Mouse (Mus musculus): ENCODE measurements around the gene Fndc5. TPM values are rescaled to one million over a fixed set of nuclear protein-coding genes. Genes with fewer than 3 reads are reported as not detected.

Gene Fndc5
- polyA plus RNA-seq, 1 experiment from 2014 or later, result 1.1 TPM

DNA sequence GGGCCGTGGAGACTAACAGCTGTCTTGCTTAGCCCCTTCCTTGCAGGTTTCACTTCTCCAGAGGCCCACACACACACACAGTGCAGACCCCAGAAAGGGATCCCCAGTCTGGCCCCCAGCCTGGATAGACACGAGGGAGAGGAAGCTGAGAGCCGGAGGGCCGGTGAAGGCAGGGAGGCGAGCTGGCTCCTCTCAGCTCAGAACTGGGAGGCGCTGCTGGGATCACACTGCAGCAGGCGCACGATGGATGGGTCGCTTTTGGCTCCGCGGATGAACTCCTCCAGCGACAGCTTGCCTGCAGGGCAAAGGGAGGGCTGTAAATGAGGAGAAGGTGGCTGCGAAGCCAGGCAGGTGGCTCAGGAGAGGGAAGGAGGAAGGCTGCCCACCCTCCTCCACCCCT, 24.6 kb upstream of the Fndc5 start:
- Histone ChIP-seq H3K9ac (no peak overlapping the region), H3K9me3 (replicated peaks) (no peaks in the 10 kb centered on the region), H3K27ac (no peak overlapping the region), H3K36me3 (no peaks in the 10 kb centered on the region), H3K27me3 (peaks cover 42% of the 10 kb centered on the region), H3K4me1 (replicated peaks) (peaks cover 12% of the 10 kb centered on the region), H3K4me3 (replicated peaks) (no peak overlapping the region), H3K4me2 (no peak overlapping the region)
- ATAC-seq (ENCODE audit: low read depth) (no peak), DNase-seq (no peak)
- WGBS (ENCODE audit: insufficient replicate concordance), result 67% methylated on average over 13 of the region's 13 CpGs

DNA sequence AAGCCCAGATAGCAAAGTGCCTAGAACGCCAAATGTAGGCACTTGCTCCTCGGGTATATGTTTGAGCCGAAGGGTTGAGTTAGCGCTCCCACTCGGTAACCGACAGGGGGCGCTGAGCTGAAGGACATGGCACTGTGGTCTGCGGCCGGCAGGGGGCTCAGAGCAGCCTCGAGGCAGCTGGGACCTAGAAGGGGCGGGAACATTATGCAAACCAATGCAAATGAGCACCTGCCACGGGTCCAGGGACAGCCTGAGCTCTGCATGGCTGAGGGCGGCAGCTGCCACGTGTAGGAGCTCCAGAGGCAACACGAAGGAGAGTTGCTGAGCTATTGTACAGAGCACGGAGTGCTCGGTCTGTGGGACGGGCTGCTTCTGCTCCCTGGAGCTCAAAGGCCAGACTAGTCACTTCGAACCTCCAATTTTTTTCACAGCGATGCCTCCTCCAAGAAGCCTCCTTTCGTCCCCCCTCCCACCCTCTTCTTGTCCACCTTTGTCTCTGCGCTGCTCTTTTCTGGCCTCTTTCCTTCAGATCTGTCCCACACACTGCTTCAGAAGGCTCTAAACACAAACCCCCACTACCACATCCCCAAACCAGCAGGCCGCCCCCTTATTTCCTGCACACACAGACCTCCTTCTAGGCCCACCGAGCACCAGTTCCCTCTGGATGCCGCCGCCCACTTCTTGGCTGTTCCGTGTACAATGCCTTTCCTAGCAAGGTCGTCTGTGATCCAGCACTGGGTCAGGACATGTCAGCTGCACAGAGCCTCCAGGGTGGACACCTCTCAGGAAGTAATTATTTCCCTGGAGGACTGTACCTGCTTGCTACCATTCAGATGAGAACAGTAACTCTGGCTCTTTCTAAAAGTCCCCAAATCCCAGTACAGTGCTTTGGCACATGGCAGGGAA, 23.5 kb upstream of the Fndc5 start:
- ATAC-seq (ENCODE audit: low read depth) (peak; percentile 75), DNase-seq (peak; percentile 71)
- peaks cover 8% of the 10 kb centered on the region; the same call in 1 of the 2 replicates for H3K4me1 ChIP-seq (replicated peaks)
- no peak overlapping the region for H3K4me3 ChIP-seq (replicated peaks)
- H3K27me3 ChIP-seq, result peaks cover 42% of the 10 kb centered on the region
- no peaks in the 10 kb centered on the region for H3K36me3 ChIP-seq
- 28% methylated on average over 28 of the region's 28 CpGs for WGBS (ENCODE audit: insufficient replicate concordance)
- H3K9ac ChIP-seq, result no peak overlapping the region
- H3K27ac ChIP-seq, result no peak overlapping the region
- no peak overlapping the region for H3K4me2 ChIP-seq
- H3K9me3 ChIP-seq (replicated peaks), result no peaks in the 10 kb centered on the region

DNA sequence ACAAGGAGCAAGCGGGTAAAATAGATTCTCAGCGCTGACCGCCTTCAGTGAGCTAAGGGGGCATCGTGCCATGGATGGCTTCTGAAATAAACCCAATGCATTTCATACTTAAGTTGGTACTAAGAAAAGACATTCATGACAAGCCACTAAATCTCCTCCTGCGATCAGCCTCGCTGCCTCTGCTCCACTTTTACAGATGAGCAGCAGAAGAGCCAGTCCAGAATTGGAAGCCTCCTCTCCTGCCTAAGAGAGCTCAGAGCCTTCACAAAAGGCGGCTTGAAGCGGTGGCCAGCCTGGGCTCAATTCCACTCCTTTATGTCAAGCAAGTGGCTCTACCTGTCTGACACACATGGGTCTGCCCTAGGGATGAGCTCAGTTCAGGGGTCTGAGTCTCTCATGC, 20.1 kb upstream of the Fndc5 start:
- DNase-seq, result no peak
- no peak overlapping the region for H3K27ac ChIP-seq
- peaks cover 73% of the 10 kb centered on the region for H3K27me3 ChIP-seq
- H3K4me1 ChIP-seq (replicated peaks), result peaks cover 6% of the 10 kb centered on the region
- no peaks in the 10 kb centered on the region for H3K9me3 ChIP-seq (replicated peaks)
- no peak overlapping the region for H3K4me2 ChIP-seq
- no peak overlapping the region for H3K4me3 ChIP-seq (replicated peaks)
- ATAC-seq (ENCODE audit: low read depth), result no peak
- H3K9ac ChIP-seq, result no peak overlapping the region
- WGBS (ENCODE audit: insufficient replicate concordance), result 78% methylated on average over 8 of the region's 8 CpGs
- no peaks in the 10 kb centered on the region for H3K36me3 ChIP-seq

DNA sequence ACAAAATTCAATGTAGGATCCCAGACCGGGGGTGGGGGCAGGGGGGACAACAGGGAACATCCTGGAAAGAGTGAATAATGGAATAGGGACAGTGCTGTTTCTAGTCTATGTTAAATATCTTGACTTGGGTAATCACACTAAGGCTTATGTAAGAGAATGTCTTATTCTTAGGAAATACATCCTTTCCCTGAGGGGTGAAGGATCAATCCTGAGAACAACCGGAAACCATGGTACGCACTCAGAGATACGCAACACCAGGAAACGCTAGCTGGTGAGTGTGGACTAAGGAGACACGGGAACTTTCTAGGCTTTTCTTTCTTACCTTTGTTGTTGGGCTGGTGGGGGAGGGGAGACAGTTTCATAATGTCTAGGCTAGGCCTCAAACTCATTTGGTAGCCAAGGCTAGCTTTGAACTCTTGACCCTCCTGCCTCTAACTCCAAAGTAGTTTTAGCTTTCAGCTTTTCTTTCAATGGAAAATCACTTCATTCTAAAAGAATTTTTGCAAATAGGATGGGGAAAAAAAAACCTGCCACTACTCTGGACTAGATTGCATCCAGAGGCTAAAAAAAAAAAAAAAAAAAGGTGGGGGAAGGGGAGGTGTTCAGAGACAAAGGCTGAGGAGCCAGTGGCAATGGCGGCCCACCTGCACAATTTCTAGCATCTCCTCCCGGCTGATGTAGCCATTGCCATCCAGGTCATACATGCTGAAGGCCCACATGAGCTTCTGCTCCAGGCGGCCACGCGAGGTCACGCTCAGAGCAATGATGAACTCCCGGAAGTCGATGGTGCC, 18.9 kb upstream of the Fndc5 start:
- H3K9ac ChIP-seq, result no peak overlapping the region
- 71% methylated on average over 14 of the region's 14 CpGs for WGBS (ENCODE audit: insufficient replicate concordance)
- peaks cover 85% of the 10 kb centered on the region for H3K27me3 ChIP-seq
- H3K4me1 ChIP-seq (replicated peaks), result peaks cover 6% of the 10 kb centered on the region
- H3K27ac ChIP-seq, result no peak overlapping the region
- DNase-seq (no peak), ATAC-seq (ENCODE audit: low read depth) (no peak)
- H3K9me3 ChIP-seq (replicated peaks), result no peaks in the 10 kb centered on the region
- H3K4me3 ChIP-seq (replicated peaks), result no peak overlapping the region
- no peaks in the 10 kb centered on the region for H3K36me3 ChIP-seq
- H3K4me2 ChIP-seq, result no peak overlapping the region

DNA sequence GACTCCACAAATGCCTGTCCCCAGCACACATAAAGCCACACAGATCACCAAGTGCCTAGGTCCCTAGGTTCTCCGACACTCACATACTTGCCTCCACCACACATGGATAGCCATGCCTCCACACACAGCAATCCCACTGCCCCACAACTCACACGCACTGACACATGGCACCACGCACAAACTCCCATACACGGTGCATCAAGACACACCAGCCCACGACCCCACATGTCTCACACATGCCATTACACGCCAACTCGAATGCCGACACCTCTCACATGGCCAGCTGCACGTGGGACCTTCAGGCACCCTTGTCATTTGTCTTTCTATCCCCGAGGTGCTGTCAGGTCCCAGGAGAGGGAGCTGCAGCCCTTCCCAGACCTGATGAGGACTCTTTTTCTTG, 17.1 kb upstream of the Fndc5 start:
- H3K9ac ChIP-seq, result no peak overlapping the region
- no peak overlapping the region for H3K27ac ChIP-seq
- H3K36me3 ChIP-seq, result no peaks in the 10 kb centered on the region
- H3K9me3 ChIP-seq (replicated peaks), result no peaks in the 10 kb centered on the region
- 66% methylated on average over 10 of the region's 10 CpGs for WGBS (ENCODE audit: insufficient replicate concordance)
- H3K4me1 ChIP-seq (replicated peaks), result peaks cover 7% of the 10 kb centered on the region
- H3K4me3 ChIP-seq (replicated peaks), result no peak overlapping the region
- no peak for ATAC-seq (ENCODE audit: low read depth)
- no peak for DNase-seq
- peaks cover 91% of the 10 kb centered on the region for H3K27me3 ChIP-seq
- no peak overlapping the region for H3K4me2 ChIP-seq

DNA sequence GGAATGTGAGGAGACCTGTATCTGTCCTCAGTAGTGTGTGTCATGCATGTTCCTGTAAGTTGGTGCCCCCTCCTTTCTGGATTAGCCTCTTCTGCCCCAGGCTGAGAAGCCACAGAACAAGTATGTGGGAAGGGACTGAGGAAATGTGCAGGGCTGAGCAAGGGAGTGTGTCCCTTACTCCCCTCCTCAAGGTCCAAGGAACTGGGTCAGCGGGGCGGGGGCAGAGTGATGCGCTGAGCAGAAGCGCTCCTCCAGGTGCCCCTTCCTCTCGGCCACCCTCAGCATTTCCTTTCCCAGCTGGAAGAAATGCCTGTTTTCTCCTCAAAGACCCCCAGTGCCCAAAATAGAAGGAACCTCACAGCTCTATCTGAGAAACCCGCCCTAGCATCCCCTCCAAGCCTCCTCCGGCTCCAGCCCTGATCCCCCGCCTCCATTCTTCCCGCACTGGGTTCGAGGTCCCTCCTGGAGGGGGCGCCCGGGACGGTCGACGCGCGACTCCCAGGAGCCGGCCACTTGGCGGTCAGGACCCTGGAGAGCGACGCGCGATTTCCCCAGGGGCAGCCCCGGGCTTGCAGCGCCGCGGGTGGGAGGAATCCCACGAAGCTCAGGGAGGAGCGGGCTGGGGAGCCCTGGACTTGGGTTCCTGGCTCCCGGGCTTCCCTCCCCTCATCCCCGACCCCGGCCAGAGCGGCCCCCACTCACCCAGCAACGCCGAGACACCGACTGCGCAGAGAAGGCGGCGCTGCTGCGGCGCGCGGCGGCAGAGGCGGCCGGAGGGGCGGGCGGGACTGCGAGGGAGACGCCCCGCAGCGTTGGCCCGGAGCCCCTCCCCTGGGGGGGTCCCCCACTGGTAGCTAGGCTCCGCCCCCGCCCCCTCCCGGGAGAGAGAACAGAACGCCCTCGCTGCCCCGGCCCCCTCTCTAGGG, 16.0 kb upstream of the Fndc5 start:
- no peak for ATAC-seq (ENCODE audit: low read depth)
- no peak overlapping the region for H3K9ac ChIP-seq
- H3K4me1 ChIP-seq (replicated peaks), result peaks cover 17% of the 10 kb centered on the region

DNA sequence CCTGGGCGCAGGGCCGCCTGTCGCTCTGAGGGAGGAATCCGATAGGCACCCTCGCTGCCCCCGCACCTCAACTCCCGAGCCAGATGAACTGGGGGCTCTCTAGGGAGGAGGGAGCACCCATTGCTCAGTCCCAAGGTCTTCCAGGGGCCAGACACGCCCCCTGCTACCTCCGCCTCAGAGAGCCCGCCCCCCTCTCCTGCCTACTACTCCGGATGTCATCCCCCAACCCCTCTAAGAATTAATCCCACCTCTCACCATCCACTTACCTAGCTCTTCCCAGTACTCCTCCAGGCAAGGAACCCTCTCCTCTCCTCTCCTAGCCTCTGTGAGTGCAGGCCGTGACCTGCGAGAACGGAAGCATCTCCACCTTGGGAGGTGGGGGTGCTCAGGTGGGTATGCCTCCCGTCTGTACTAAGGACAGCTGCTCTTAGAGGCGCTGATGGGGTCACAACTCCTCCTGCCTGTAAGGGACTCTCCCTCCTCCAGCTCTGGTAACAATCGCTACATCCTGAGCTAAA, 15.2 kb upstream of the Fndc5 start, which contains the start of gene Hpca:
Gene Hpca (minus strand): TSS at position 468 of the 518 bp plus-strand sequence.
- DNase-seq, result no peak
- WGBS (ENCODE audit: insufficient replicate concordance), result 4% methylated on average over 17 of the region's 17 CpGs
- no peak for ATAC-seq (ENCODE audit: low read depth)
- Histone ChIP-seq H3K27ac (no peak within 1 kb of the TSS), H3K36me3 (no peaks in the 10 kb centered on the region), H3K4me1 (replicated peaks) (peaks cover 22% of the 10 kb centered on the region), H3K27me3 (peaks cover 100% of the 10 kb centered on the region), H3K9ac (no peak within 1 kb of the TSS), H3K9me3 (replicated peaks) (no peaks in the 10 kb centered on the region), H3K4me3 (replicated peaks) (peak within 1 kb of the TSS; percentile 47), H3K4me2 (peak within 1 kb of the TSS; percentile 66)

More for the DNA sequence above, 16.0 kb upstream of the Fndc5 start:
- Histone ChIP-seq H3K36me3 (no peaks in the 10 kb centered on the region), H3K9me3 (replicated peaks) (no peaks in the 10 kb centered on the region), H3K4me2 (peak overlapping the region; percentile 66), H3K4me3 (replicated peaks) (peak overlapping the region; percentile 47), H3K27me3 (peaks cover 92% of the 10 kb centered on the region), H3K27ac (no peak overlapping the region)
- 1% methylated on average over 45 of the region's 59 CpGs for WGBS (ENCODE audit: insufficient replicate concordance)
- DNase-seq, result peak; percentile 45

DNA sequence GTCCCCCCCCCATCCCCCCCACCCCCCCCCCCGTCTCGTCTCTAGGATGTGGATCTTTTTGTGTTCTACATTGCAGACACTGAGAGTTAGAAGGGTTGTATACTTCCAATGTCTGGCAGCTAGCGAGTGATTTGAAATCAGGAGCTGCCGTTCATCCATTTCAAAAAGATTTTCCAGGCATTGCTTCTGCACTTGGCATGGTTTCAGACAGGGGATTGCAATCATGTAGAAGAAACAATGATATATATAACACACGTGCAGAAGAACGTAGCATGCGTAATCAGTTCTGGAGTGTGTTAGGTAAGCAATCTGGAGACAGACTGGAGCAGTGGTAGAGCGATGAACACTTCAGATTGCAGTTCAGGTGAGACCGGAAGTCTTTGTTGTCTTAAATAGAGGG, 14.7 kb upstream of the Fndc5 start:
- Histone ChIP-seq H3K4me2 (no peak overlapping the region), H3K27me3 (peaks cover 99% of the 10 kb centered on the region), H3K4me1 (replicated peaks) (peaks cover 22% of the 10 kb centered on the region), H3K9ac (no peak overlapping the region), H3K4me3 (replicated peaks) (no peak overlapping the region), H3K27ac (no peak overlapping the region), H3K9me3 (replicated peaks) (no peaks in the 10 kb centered on the region), H3K36me3 (no peaks in the 10 kb centered on the region)
- DNase-seq (no peak), ATAC-seq (ENCODE audit: low read depth) (no peak)
- 39% methylated on average over 9 of the region's 9 CpGs for WGBS (ENCODE audit: insufficient replicate concordance)

DNA sequence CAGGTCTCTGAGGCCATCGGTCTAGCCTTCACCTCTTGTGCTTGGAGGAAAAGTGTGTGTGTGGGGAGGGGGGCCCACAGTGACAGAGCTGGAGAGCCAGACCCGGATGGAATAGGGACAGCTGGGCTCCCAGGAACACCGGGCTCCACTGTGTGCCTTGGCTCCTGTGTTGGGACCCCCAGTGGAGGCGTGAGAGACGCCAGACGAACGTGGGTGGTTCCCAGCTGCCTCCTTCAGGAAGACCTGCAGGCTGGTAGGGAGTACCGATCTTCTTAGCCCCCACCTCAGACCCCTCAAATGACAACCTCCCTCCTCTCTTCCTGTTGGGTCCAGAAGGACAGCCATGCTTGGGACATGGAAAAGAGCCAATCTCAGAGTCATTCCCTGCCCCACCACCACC, 14.1 kb upstream of the Fndc5 start:
- ATAC-seq (ENCODE audit: low read depth), result no peak
- WGBS (ENCODE audit: insufficient replicate concordance), result 14% methylated on average over 8 of the region's 8 CpGs
- Histone ChIP-seq H3K4me2 (no peak overlapping the region), H3K4me3 (replicated peaks) (no peak overlapping the region), H3K27ac (no peak overlapping the region), H3K9me3 (replicated peaks) (no peaks in the 10 kb centered on the region), H3K9ac (no peak overlapping the region), H3K27me3 (peaks cover 97% of the 10 kb centered on the region), H3K36me3 (no peaks in the 10 kb centered on the region), H3K4me1 (replicated peaks) (peaks cover 22% of the 10 kb centered on the region)
- no peak for DNase-seq

DNA sequence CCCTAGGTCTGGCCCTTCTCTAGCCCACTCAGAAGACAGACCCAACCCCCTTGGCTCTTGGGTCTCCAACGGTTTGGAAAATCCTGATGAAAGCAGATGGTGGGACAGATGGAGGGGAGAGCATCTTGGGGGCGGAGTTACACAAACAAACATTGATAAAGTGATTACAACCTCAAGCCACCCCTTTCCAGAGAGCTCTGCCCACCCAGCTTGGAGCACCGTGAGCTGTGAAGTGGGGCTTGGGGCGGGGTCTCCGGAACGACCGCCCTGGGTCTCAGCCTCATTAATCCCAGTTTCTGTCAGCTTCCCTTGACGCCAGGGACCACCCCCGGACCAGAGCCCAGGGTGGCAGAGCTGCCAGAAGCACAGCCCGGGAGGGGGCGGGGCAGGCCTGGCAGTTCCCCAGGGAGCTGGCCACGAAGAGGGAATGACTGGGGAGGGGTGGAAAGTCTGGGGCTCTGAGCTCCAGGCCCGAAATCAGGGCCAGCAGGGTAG, 12.1 kb upstream of the Fndc5 start:
- peak overlapping the region; percentile 23; the same call in 1 of the 2 replicates for H3K4me3 ChIP-seq (replicated peaks)
- peaks cover 94% of the 10 kb centered on the region for H3K27me3 ChIP-seq
- H3K4me2 ChIP-seq, result peak overlapping the region; percentile 44; the same call in 1 of the 2 replicates
- H3K4me1 ChIP-seq (replicated peaks), result peaks cover 22% of the 10 kb centered on the region
- ATAC-seq (ENCODE audit: low read depth) (no peak), DNase-seq (no peak)
- H3K36me3 ChIP-seq, result no peaks in the 10 kb centered on the region
- WGBS (ENCODE audit: insufficient replicate concordance), result 9% methylated on average over 13 of the region's 13 CpGs
- H3K27ac ChIP-seq, result no peak overlapping the region
- no peaks in the 10 kb centered on the region for H3K9me3 ChIP-seq (replicated peaks)
- H3K9ac ChIP-seq, result no peak overlapping the region
